Mouse (Mus musculus) embryo, embryonic 11 days (tissue): Measurements from ENCODE around the gene Rarres2.
"Not testable (repeated sequence)": the region's sequence is repeated elsewhere in the genome, so short reads cannot be mapped to it uniquely, and the experiment has no call there.

Experiments
- DNase-seq: peaks from one replicate; pipeline ENCODE4 v3.0.0-alpha.2; 2015

Gene Rarres2

DNA sequence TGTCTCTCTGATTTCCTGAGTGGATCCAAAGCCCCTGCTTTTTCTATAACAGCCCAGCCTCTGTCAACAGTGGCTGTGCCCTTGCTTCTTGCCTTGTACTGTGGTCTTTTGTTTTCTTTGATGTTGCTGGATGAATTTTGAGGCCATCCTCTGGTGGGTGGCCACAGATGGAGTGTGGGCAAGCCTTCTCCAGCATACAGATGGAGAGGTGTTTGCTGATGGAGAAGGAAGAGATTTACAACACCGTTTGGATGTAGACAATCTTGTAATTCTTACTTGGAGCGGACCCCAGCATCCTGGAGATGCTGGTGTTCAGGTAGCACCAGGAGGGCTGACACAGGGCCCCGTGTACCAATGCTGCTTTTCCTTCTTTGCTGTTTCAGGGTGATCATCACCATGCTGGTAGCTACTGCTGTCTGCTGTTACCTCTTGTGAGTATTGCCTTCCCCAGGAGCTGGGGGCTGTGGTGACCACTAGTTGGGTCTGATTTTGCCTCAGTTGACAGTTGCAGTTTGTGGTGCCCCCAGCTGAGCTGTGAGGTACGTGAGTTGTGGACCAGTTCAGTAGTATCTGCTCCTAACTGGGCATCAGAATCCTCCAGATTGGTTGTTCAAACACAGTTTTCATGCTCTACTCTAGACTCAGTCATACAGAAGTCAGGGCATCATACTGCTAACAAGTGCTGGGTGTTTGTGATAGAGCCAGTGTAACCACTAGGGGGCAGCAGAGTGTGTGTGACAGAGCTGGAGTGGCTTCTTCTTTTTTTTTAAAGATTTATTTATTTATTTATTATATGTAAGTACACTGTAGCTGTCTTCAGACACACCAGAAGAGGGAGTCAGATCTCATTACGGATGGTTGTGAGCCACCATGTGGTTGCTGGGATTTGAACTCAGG, 33.5 kb downstream of the Rarres2 start:
- peak; percentile 79 for DNase-seq

DNA sequence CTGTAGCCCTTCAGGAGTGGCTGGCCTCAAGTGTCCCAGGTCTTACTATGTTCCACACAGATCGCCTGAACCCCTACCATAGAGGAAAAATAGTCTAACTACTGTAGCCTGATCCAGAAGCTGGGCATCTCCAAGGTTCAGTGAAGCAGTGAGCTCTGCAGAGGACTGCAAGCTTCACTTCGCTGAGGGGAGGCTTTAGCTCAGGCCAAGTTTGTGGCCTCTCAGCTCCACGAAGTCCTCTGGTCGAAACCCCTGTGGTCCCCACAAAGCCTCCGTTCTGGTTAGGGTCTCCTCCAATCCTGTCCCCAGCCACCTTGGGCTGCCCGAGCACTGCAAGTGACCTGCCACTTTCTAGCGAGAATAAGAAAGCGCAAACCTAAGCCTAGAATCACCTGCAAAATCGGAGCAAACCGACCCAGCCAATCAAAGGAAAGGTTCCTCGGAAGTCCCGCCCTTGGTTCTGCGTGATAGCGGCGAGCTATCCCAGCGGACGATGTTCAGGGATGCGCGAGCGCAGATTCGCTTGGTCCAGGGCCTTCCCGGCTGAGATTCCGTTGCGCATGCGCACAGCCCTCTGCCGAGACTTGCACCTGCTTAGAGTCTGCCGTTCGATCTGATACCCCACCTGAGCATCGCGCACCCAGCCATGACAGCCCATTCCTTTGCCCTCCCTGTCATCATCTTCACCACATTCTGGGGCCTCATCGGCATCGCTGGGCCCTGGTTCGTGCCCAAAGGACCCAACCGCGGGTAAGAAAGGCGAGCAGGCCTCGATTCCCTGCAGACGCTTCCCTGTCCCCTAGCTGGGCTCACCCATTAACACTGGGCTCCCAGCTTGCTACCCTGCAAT, 35.3 kb downstream of the Rarres2 start, which contains the start of gene Atp6v0e2:
TSS of gene Atp6v0e2 (plus strand) at position 511 of the 850 bp plus-strand sequence.
- DNase-seq = peak; percentile 95

DNA sequence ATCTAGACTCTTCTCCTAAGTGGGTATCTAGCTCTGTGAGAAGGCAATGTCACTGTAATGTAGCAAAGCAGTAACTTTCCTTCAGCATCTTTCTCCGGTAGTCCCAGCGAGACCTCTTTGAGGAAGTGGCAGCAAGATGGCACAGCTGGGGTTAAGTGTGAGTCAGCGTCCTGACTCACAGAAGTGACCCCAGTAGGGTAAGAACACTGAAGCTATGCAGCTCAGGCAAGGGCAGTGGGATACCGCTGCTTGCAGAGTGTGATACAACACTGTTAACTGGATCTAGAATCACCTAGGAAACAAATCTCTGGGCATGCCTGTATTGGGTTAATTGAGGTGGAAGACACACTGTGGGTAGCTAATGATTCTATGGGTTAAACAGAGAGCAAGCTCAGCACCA, 36.5 kb downstream of the Rarres2 start:
- DNase-seq = no peak

DNA sequence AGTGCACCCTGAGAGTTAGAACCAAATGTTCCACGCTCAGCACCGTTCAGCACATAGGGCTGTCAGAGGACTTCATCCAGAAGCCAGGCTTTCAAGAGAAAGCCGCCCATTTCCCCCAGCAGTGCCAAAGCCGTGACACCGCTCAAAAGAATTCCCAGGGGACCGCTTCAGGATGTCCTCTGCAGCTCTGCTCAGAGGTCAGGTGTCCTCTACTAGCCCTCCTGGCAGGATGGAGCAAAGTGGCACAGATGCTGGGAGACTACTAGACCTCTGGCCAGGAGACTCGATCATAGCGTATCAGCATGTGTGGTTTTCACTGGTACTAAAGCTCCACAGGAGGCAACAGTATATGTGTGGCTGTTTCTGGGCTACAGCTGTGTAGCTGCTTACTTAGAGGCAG, 37.7 kb downstream of the Rarres2 start:
- DNase-seq = no peak

DNA sequence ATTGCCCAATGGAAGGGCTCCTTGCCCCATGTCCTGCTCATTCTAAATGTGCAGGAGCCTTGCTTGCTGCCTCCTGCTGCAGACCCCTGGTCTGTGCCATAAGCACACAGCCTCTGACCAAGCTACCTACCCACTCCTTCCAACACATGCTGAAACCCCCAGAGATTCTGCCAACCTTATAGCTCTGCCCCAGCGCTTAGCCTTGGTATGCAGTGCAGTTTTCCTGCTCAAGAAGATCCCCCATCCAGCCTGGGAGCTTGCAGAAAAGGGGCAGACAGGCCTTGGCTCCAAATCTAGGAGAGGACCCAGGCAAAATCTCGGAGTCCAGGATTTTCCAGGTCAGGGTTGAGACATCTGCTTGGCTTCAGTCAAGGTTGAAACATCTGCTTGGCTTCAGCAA, 39.1 kb downstream of the Rarres2 start:
- DNase-seq = no peak

DNA sequence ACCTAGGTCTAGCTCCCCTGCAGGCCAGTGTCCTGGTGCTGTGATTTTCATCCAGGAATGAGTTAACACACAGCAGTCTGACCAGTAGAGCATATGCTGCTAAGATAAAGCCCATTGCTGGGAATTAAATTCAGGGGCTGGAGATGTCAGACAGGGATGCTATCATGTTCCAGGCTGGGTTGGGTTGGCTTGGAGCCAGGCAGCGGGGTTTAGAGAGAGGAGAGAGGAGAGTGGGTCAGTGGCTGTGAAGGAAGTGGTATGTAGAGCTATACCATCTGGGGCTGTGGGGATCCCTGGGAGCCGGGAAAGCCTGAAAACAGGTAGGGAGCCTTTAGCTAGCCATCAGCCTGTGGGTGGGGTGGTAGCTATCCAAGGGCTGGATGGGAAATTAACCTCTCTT, 41.7 kb downstream of the Rarres2 start:
- DNase-seq = no peak

DNA sequence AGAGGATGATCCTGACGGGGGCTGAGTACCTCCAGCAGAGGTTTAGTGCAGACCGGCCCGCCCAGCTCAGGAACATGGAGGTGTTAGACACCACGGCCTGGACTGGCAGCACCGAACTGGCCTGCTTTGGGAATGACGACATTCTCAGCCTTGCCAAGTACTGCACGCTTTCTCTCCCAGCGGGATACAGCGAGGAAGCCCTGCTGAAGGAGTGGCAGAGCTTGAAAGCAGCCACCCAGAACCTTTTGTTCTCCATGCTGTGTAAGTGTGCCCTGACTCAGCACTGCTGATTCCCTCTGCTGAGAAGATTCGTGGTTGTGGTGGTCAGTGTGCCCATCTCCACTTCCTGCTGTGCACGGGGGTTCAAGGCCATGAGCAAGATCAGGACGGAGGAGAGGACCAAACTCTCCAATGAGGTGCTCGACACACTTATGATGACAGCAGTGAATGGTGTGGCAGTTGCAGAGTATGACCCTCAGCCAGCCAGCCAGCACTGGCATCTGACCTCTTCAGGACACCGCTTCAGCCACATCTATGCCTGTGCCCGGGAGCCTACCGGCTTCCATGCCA, 42.6 kb downstream of the Rarres2 start:
- DNase-seq = no peak

DNA sequence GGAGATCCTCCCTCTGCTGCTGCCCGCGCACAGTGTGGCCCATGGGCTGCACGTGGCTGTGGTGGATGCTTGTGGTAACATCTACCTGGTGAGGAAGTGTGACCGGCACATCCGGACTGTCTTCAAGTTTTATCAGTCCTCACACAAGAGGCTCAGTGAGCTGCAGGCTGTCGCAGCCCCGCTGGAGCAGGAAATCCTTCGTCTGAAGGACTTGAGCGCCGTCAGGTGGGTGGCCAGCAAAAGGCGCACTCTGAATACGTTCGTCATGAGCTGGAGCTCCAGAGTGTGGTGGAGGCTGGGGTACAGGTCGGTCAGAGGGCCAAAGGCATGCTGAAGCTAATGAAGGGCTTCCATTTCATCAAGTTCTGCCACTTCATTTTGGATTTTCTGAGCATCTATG, 43.3 kb downstream of the Rarres2 start:
- DNase-seq = no peak

DNA sequence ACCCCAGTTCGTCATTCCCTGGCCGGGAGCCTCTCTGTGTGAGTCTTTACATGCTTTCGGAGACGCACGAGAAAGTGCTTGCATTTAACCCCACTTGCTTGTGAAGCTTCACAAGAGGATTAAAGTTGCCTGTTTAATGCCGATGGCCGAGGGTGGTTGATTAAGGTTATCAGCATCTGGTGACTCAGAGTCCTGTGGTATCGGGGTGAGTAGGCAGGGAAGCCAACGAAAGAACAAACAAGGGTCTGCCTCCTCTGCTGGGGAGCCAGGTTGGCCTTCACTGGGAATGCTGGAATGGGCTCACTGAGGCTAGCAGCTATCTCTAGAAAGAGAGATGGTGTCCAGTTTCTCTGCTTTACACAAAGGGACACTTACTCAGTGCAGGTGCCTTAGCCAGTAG, 44.7 kb downstream of the Rarres2 start:
- no peak for DNase-seq

DNA sequence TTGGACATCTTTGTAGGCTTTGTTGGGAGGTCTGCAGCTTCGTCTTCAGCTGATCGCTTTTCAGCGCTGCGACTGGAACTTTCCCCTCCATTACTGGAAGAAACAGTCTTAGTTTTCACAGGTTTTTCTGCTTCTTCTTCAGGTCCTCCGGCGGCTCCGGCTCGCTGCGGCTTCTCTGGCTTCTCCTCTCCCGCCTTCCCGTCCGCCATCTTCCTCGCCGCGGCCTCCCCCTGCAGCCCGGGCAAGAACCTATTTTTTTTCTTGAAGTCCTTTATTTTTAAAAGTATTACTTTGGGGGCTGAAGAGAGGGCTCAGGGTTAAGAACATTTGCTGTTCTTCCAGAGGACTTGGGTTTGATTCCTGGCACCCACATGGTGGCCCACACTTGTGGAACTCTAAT, 47.7 kb downstream of the Rarres2 start:
- DNase-seq = not testable (repeated sequence)
